11 mouse cellular contexts compared by ENCODE assay signal in genomic region chr2:68885766-68886496, GRCm38 (mm10). TPM values are rescaled to one million over a fixed set of nuclear protein-coding genes. Genes with fewer than 3 reads are reported as not detected.
A peak's percentile ranks its signal among the peaks of the same experiment; 100 is the strongest.
DNase-seq lines count a peak whose midpoint lies in the region; ATAC-seq and TF ChIP-seq lines count a peak whose summit lies in the region.
"Had no signal": no experiment of that assay in that cellular context is flagged by ENCODE, and none has a peak within 500 bp of the region (broad histone marks: within the 10 kb centered on the region; RNA-seq: fewer than 3 reads in every experiment).

No protein-coding gene starts in this region.

- 31% methylated on average over 4 of the region's 4 CpGs for WGBS in heart, embryonic 11.5 days (ENCODE audit: insufficient replicate concordance)
- 32% methylated on average over 4 of the region's 4 CpGs for WGBS in lung, postnatal 0 days
- 35% methylated on average over 4 of the region's 4 CpGs for WGBS in stomach, embryonic 16.5 days

- H3K4me1 ChIP-seq in heart, embryonic 11.5 days (ENCODE audit: control insufficient read depth, insufficient read depth, low read length) = peaks cover 18% of the 10 kb centered on the region
- 0 out of 2 replicates have a peak, but pooled peaks cover 3% of the 10 kb centered on the region for H3K4me1 ChIP-seq in lung, postnatal 0 days (ENCODE audit: insufficient read depth, low read depth, low read length)
- H3K4me1 ChIP-seq in stomach, embryonic 16.5 days (ENCODE audit: control insufficient read depth, insufficient read depth, low read length) = peaks cover 23% of the 10 kb centered on the region

- TF ChIP-seq EP300 in lung, postnatal 0 days (IDR thresholded peaks at IDR 0.05) = no peak

- DNase-seq in heart, postnatal 36 days = no peak
- DNase-seq in lung, postnatal 0 days (ENCODE audit: low spot score) = peak; percentile 47
- no peak for DNase-seq in lung, adult 18-20 months
- peak; percentile 37 for DNase-seq in gastrocnemius, postnatal 10 days
- no peak for DNase-seq in thymus, postnatal 4 days
- DNase-seq: cerebellum, adult 9-10 months; left cerebral cortex, postnatal 4 days had no signal

- H3K4me3 ChIP-seq in heart, embryonic 11.5 days (ENCODE audit: low read depth, low read length) = no peak overlapping the region
- H3K4me3 ChIP-seq in lung, postnatal 0 days (ENCODE audit: low read depth, low read length) = no peak overlapping the region
- H3K4me3 ChIP-seq in stomach, embryonic 16.5 days (replicated peaks; ENCODE audit: low read length) = no peak overlapping the region
- H3K4me3 ChIP-seq: hindbrain, embryonic 15.5 days had no signal

- 0 out of 2 replicates have a peak, but pooled peaks have one; percentile 10 for ATAC-seq in heart, embryonic 11.5 days (replicated peaks; ENCODE audit: insufficient number of reproducible peaks, low FRiP score, low TSS enrichment)
- peak; percentile 60 for ATAC-seq in lung, postnatal 0 days
- ATAC-seq in stomach, embryonic 16.5 days (ENCODE audit: insufficient read depth, low FRiP score) = 0 out of 2 replicates have a peak, but pooled peaks have one; percentile 9
- no peak for ATAC-seq in megakaryocyte, adult 5-6 weeks (ENCODE audit: poor library complexity, severe bottlenecking)

- TF ChIP-seq CTCF in lung, postnatal 0 days (IDR thresholded peaks at IDR 0.05) = no peak

- no peak overlapping the region for H3K4me2 ChIP-seq in heart, embryonic 11.5 days
- no peak overlapping the region for H3K4me2 ChIP-seq in lung, postnatal 0 days (replicated peaks; ENCODE audit: low read depth, low read length)
- no peak overlapping the region for H3K4me2 ChIP-seq in stomach, embryonic 16.5 days (ENCODE audit: low read depth, low read length)
- H3K4me2 ChIP-seq: hindbrain, embryonic 15.5 days had no signal

- no peaks in the 10 kb centered on the region for H3K9me3 ChIP-seq in heart, embryonic 11.5 days (replicated peaks; ENCODE audit: control insufficient read depth, low read length)
- no peaks in the 10 kb centered on the region for H3K9me3 ChIP-seq in lung, postnatal 0 days (ENCODE audit: low read length)
- H3K9me3 ChIP-seq in stomach, embryonic 16.5 days (replicated peaks; ENCODE audit: control insufficient read depth, low read length) = no peaks in the 10 kb centered on the region
- H3K9me3 ChIP-seq: hindbrain, embryonic 15.5 days had no signal

- H3K9ac ChIP-seq in heart, embryonic 11.5 days (ENCODE audit: low read depth, low read length) = no peak overlapping the region
- no peak overlapping the region for H3K9ac ChIP-seq in lung, postnatal 0 days (replicated peaks; ENCODE audit: low read depth)
- H3K9ac ChIP-seq in stomach, embryonic 16.5 days (ENCODE audit: low read length) = no peak overlapping the region
- H3K9ac ChIP-seq: hindbrain, embryonic 15.5 days had no signal

- H3K27me3 ChIP-seq in heart, embryonic 11.5 days (ENCODE audit: control insufficient read depth, insufficient read depth, low read length) = no peaks in the 10 kb centered on the region
- no peaks in the 10 kb centered on the region for H3K27me3 ChIP-seq in lung, postnatal 0 days (replicated peaks; ENCODE audit: insufficient read depth, low read length)
- H3K27me3 ChIP-seq in stomach, embryonic 16.5 days (ENCODE audit: control insufficient read depth, insufficient read depth, low read length) = no peaks in the 10 kb centered on the region
- H3K27me3 ChIP-seq: hindbrain, embryonic 15.5 days had no signal

- intact Hi-C loops in heart, postnatal 36 days (cut with DNase I) = no loop called here

- no peak overlapping the region for H3K27ac ChIP-seq in heart, embryonic 11.5 days (ENCODE audit: low read depth, low read length)
- H3K27ac ChIP-seq in lung, postnatal 0 days (ENCODE audit: low read length) = no peak overlapping the region
- H3K27ac ChIP-seq in stomach, embryonic 16.5 days (ENCODE audit: low read length) = no peak overlapping the region
- H3K27ac ChIP-seq: hindbrain, embryonic 15.5 days had no signal

- H3K36me3 ChIP-seq in heart, embryonic 11.5 days (ENCODE audit: control insufficient read depth, insufficient read depth, low read length) = no peaks in the 10 kb centered on the region
- H3K36me3 ChIP-seq in lung, postnatal 0 days (ENCODE audit: insufficient read depth, low read length) = no peaks in the 10 kb centered on the region
- no peaks in the 10 kb centered on the region for H3K36me3 ChIP-seq in stomach, embryonic 16.5 days (ENCODE audit: control insufficient read depth, insufficient read depth, low read length)
- H3K36me3 ChIP-seq: hindbrain, embryonic 15.5 days had no signal

RNA-seq across cellular contexts. Expression of gene Cers6, which starts 24.7 kb away (rescaled TPM):
- polyA plus RNA-seq in heart, embryonic 11.5 days (2014; fragmentation: Nextera tagmentation; extraction: Ambion mirVana) = 31.6 and 32.8 TPM in 2 replicates
- total RNA-seq in heart, postnatal 36 days (2021) = 10 to 100 TPM in 1 of 2 experiments, 1 to 10 TPM in 1; 9.1 to 12.0 TPM
- polyA plus RNA-seq in lung, postnatal 0 days (2015; fragmentation: Nextera tagmentation; extraction: Ambion mirVana) = 9.6 and 11.4 TPM in 2 replicates
- total RNA-seq in gastrocnemius, postnatal 10 days (2021) = 1 to 10 TPM; 5.2 to 6.3 TPM
- 23.9 and 26.0 TPM in 2 replicates for polyA plus RNA-seq in stomach, embryonic 16.5 days (2015; fragmentation: Nextera tagmentation; extraction: Ambion mirVana)
- 133 and 146 TPM in 2 replicates for total RNA-seq in megakaryocyte, adult 5-6 weeks (2015)
- total RNA-seq in megakaryocyte, adult 5-6 weeks (2017) = 64.6 and 82.4 TPM in 2 replicates

Comparison
In these comparisons a context has a peak if more than half of its experiments do, and no peak if none do; other contexts are left out.
1. DNase-seq: peak in lung, postnatal 0 days (single experiment) and gastrocnemius, postnatal 10 days (single experiment); none in heart, postnatal 36 days (0 of 2), lung, adult 18-20 months (0 of 2) and thymus, postnatal 4 days (single experiment).
2. RNA of gene Cers6, which starts 24.7 kb away (total RNA-seq): 64.6 to 146 TPM in megakaryocyte, adult 5-6 weeks; 9.1 to 12.0 TPM in heart, postnatal 36 days and 5.2 to 6.3 TPM in gastrocnemius, postnatal 10 days; every median in the first group is over 4 times any median in the second.